Mouse (Mus musculus): ENCODE results near the gene Map4k3. TPM values are rescaled to one million over a fixed set of nuclear protein-coding genes. Genes with fewer than 3 reads are reported as not detected.

Map4k3 gene
- polyA plus RNA-seq, 1 experiment: 46.7 TPM

DNA sequence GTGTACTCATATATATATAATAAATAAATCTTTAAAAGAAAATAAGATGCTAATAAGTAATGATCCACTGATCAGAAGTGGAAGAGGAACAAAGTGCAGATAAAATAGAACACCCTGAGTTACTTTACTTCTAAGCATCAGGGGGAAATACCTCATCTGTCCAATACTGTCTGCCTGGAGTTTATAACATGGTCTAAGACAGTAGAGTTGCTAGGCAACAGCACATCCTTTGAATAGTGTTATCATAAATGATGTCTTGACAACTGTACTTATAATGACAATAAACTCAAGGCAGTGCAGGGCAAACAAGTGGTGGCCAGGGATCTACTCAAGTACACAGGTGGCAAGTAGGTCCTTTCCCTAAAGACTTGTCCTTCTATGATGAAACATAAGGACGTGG lies 57.9 kb downstream of the Map4k3 start:
- no peak overlapping the region for H3K27ac ChIP-seq (ENCODE audit: insufficient read depth, low read length)
- no peak overlapping the region for H3K4me3 ChIP-seq (ENCODE audit: insufficient read depth, low read length)
- peaks cover 4% of the 10 kb centered on the region for H3K4me1 ChIP-seq (ENCODE audit: control insufficient read depth, insufficient read depth, low read length)
- TF ChIP-seq POLR2A (IDR thresholded peaks at IDR 0.05; ENCODE audit: extremely low read depth, insufficient read depth, low read length) (no peak), CTCF (IDR thresholded peaks at IDR 0.05; ENCODE audit: extremely low read depth, insufficient read depth, low read length) (no peak)

- Histone ChIP-seq H3K27ac (ENCODE audit: insufficient read depth, low read length) (no peak overlapping the region), H3K4me1 (ENCODE audit: control insufficient read depth, insufficient read depth, low read length) (peaks cover 15% of the 10 kb centered on the region), H3K4me3 (ENCODE audit: insufficient read depth, low read length) (no peak overlapping the region)
- TF ChIP-seq POLR2A (IDR thresholded peaks at IDR 0.05; ENCODE audit: extremely low read depth, insufficient read depth, low read length) (no peak), CTCF (IDR thresholded peaks at IDR 0.05; ENCODE audit: extremely low read depth, insufficient read depth, low read length) (no peak)
Measured at GRCm38 (mm10) chr17:80663623-80664022, 64.7 kb downstream of the Map4k3 start.

DNA sequence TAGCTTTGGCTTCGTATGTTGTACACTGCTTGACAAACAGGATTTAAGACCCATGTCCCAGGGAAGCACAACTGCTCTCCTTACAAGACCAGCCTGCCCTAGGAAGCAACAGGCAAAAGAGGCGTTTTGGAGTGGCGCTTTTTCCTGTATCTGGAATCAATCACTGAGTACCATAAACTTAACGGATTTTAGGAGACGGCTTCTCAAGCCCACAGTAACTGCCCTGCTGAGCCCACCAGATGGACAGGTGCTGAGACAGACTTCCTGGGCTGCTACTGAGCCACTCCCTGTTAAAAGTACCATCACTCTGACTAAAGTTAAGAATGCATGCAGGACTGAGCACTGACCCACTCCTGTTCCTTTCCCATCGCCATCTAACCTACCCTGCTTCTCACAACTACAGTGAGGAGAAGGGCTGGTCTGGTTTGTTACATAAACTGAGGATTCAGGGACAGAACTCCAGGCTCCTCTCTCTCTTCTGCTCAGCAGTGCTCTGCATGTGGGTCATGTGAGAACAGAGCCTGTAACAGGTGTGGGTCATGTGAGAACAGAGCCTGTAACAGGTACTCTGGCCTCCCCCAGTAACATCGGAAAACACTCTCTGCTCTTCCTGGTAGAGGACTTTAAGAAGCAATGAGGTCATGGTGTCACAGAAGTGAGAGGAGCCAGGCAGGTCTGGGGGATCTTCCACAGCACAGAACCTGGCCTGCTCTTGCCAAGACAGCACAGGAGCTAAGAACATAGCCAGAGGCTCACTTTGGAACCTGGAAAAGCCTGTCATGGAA lies 65.3 kb downstream of the Map4k3 start:
- TF ChIP-seq CTCF (IDR thresholded peaks at IDR 0.05; ENCODE audit: extremely low read depth, insufficient read depth, low read length) (no peak), POLR2A (IDR thresholded peaks at IDR 0.05; ENCODE audit: extremely low read depth, insufficient read depth, low read length) (no peak)
- Histone ChIP-seq H3K4me1 (ENCODE audit: control insufficient read depth, insufficient read depth, low read length) (peaks cover 15% of the 10 kb centered on the region), H3K4me3 (ENCODE audit: insufficient read depth, low read length) (no peak overlapping the region), H3K27ac (ENCODE audit: insufficient read depth, low read length) (no peak overlapping the region)

- no peak for TF ChIP-seq CTCF (IDR thresholded peaks at IDR 0.05; ENCODE audit: extremely low read depth, insufficient read depth, low read length)
- no peak for TF ChIP-seq POLR2A (IDR thresholded peaks at IDR 0.05; ENCODE audit: extremely low read depth, insufficient read depth, low read length)
- Histone ChIP-seq H3K4me3 (ENCODE audit: insufficient read depth, low read length) (no peak overlapping the region), H3K4me1 (ENCODE audit: control insufficient read depth, insufficient read depth, low read length) (peaks cover 13% of the 10 kb centered on the region), H3K27ac (ENCODE audit: insufficient read depth, low read length) (no peak overlapping the region)
Measured at GRCm38 (mm10) chr17:80661896-80662295, 66.4 kb downstream of the Map4k3 start.

DNA sequence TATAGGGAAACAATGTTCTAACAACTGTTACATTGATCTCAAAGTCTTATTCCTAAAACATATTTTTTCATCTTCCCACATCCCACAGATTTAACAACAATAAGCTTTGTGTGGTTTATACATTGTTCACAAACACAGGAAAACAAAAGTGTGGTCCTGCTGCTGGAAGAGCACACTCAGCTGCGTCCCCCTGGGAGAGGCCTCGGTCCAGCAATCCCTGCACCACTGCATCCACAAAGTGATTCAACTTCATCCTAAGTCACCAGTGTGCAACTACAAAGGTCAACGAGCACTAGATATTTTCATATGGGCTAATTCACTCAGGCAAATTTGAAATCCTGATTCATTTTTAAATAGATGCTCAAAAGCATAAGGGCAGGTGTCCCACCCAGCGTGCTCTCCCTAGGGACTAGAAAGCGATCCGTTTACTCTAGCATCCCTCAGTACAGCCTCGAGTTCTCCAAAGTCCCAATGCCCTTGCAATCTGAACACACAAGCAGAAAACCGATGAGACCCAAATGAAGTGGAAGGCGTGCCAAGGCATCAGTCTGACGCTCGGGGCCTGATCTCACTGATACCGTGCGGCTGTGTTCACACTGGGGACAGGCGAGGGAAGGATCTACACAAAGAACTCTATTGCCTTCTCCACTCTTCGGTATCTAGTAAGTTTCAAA lies 67.4 kb downstream of the Map4k3 start:
- Histone ChIP-seq H3K4me3 (ENCODE audit: insufficient read depth, low read length) (no peak overlapping the region), H3K4me1 (ENCODE audit: control insufficient read depth, insufficient read depth, low read length) (peaks cover 11% of the 10 kb centered on the region), H3K27ac (ENCODE audit: insufficient read depth, low read length) (no peak overlapping the region)
- TF ChIP-seq POLR2A (IDR thresholded peaks at IDR 0.05; ENCODE audit: extremely low read depth, insufficient read depth, low read length) (no peak), CTCF (IDR thresholded peaks at IDR 0.05; ENCODE audit: extremely low read depth, insufficient read depth, low read length) (no peak)

DNA sequence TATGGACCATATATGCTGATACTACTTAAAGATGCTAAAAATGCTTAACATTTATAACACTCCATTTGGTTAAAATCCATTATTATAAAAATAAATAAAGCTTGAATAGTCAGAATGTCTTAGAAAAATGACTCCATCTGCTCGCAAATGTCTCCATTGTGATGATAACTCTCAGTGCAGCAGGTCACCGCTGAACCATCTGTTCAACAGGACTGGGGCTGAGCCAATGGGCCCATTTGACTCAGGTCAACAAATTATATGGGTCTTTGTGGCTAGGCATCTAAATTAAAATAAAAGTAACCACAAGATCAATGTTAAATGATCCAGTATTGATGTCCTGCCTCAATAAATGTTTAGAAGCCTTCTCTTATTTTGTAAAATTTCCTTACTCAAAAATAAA lies 68.1 kb downstream of the Map4k3 start:
- Histone ChIP-seq H3K4me3 (ENCODE audit: insufficient read depth, low read length) (no peak overlapping the region), H3K4me1 (ENCODE audit: control insufficient read depth, insufficient read depth, low read length) (peaks cover 11% of the 10 kb centered on the region), H3K27ac (ENCODE audit: insufficient read depth, low read length) (no peak overlapping the region)
- TF ChIP-seq CTCF (IDR thresholded peaks at IDR 0.05; ENCODE audit: extremely low read depth, insufficient read depth, low read length) (no peak), POLR2A (IDR thresholded peaks at IDR 0.05; ENCODE audit: extremely low read depth, insufficient read depth, low read length) (no peak)

DNA sequence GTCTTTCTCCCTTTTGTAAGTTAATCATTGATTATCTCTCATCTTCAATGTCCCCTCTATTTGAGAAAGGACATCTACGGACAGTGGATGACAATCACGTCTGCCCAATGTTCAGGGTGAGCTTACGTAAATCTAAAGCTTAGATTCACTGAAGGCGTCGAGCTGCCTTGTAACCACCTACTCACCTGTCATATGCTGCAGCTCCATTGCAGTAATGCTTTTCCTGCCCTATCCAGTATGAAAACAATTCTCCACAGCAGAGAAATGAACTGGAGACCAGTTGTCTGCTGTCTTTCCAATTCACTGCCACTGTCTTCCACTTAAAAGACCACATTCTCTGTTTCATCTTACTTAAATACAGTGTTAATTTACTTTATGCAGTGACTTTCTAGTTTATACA lies 68.5 kb downstream of the Map4k3 start:
- no peak for TF ChIP-seq POLR2A (IDR thresholded peaks at IDR 0.05; ENCODE audit: extremely low read depth, insufficient read depth, low read length)
- TF ChIP-seq CTCF (IDR thresholded peaks at IDR 0.05; ENCODE audit: extremely low read depth, insufficient read depth, low read length): no peak
- H3K4me1 ChIP-seq (ENCODE audit: control insufficient read depth, insufficient read depth, low read length): peaks cover 11% of the 10 kb centered on the region
- H3K4me3 ChIP-seq (ENCODE audit: insufficient read depth, low read length): no peak overlapping the region
- no peak overlapping the region for H3K27ac ChIP-seq (ENCODE audit: insufficient read depth, low read length)

- TF ChIP-seq CTCF (IDR thresholded peaks at IDR 0.05; ENCODE audit: extremely low read depth, insufficient read depth, low read length) (no peak), POLR2A (IDR thresholded peaks at IDR 0.05; ENCODE audit: extremely low read depth, insufficient read depth, low read length) (no peak)
- no peaks in the 10 kb centered on the region for H3K4me1 ChIP-seq (ENCODE audit: control insufficient read depth, insufficient read depth, low read length)
- H3K27ac ChIP-seq (ENCODE audit: insufficient read depth, low read length): no peak overlapping the region
- no peak overlapping the region for H3K4me3 ChIP-seq (ENCODE audit: insufficient read depth, low read length)
Measured at GRCm38 (mm10) chr17:80654323-80654722, 74.0 kb downstream of the Map4k3 start.

DNA sequence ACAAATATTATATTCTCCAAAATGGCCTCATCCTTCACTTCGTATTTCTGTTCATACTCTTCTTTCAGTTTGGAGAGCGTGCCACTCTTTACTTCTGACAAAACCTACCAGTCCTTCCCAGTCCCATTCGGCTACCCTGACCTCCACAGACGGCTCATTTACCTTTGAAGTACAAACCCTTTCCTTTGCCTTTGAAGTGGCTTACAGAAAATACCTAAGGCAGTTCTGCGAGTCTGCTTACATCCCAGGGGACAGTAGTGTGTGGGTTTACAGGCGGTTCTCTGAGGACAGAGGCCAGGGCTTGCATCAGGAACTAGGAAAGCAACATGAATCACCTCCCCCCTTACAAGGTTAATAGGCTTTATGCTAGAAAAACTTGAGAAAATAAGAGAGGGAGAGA lies 75.5 kb downstream of the Map4k3 start:
- TF ChIP-seq CTCF (IDR thresholded peaks at IDR 0.05; ENCODE audit: extremely low read depth, insufficient read depth, low read length): no peak
- TF ChIP-seq POLR2A (IDR thresholded peaks at IDR 0.05; ENCODE audit: extremely low read depth, insufficient read depth, low read length): no peak
- H3K4me1 ChIP-seq (ENCODE audit: control insufficient read depth, insufficient read depth, low read length): no peaks in the 10 kb centered on the region
- no peak overlapping the region for H3K4me3 ChIP-seq (ENCODE audit: insufficient read depth, low read length)
- no peak overlapping the region for H3K27ac ChIP-seq (ENCODE audit: insufficient read depth, low read length)

DNA sequence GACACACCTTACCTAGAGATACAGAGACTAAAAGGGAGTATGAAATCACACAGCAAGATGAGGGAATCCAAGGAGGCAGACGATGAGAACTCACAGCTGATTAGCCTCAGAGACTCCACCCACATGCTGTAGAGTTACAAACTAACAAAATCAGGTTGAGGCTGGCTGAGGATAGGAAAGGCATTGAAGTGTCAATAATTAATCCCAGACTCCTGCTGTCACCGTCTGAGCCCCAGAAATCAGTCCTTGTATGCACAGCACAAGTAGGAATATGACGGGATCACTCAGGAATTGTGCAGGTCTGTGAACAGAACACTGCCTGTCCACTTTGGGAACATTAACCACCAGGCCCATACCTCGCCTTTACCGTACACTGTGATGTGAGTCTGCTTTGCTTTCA lies 81.4 kb downstream of the Map4k3 start:
- no peak overlapping the region for H3K4me3 ChIP-seq (ENCODE audit: insufficient read depth, low read length)
- TF ChIP-seq POLR2A (IDR thresholded peaks at IDR 0.05; ENCODE audit: extremely low read depth, insufficient read depth, low read length) (no peak), CTCF (IDR thresholded peaks at IDR 0.05; ENCODE audit: extremely low read depth, insufficient read depth, low read length) (no peak)

More for the DNA sequence above, 81.4 kb downstream of the Map4k3 start:
- Histone ChIP-seq H3K27ac (ENCODE audit: insufficient read depth, low read length) (no peak overlapping the region), H3K4me1 (ENCODE audit: control insufficient read depth, insufficient read depth, low read length) (no peaks in the 10 kb centered on the region)

Measured in cortical plate, adult 2 months (tissue).